Mouse (Mus musculus): ENCODE measurements around the gene Plcl1. TPM values are rescaled to one million over a fixed set of nuclear protein-coding genes. Genes with fewer than 3 reads are reported as not detected.

The Plcl1 gene
- total RNA-seq, 2 experiments from 2014 or later, result 4.6 to 6.2 TPM

DNA sequence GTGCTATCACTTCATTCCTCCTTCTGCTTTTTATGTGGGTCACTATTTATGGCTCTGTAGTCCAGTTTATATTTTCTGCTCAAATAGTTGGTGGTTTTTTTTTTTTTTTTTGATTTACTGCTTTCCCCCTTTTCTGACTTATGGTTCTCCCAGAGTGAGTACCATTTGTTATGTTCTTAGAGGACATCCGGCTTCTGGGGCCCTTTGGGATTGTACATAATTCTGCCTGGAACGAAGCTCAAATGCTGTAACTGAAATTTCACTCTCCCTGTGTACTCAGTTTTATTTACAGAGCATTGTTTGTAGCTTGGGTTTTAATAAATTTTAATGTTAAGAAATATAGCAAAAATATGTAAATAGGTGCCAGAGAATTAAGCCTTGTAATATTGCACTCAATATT is 200.2 kb downstream of the Plcl1 start:
- no peak for DNase-seq (ENCODE audit: low spot score)

- DNase-seq (ENCODE audit: low spot score), result no peak
These were observed 200.7 kb downstream of the Plcl1 start for GRCm38 (mm10) chr1:55606405-55606804.

- peak; percentile 6 for DNase-seq (ENCODE audit: low spot score)
These were observed 207.1 kb downstream of the Plcl1 start for GRCm38 (mm10) chr1:55612759-55613328.

GRCm38 (mm10) chr1:55617857-55618256 is 212.1 kb downstream of the Plcl1 start:
- DNase-seq (ENCODE audit: low spot score), result no peak

DNA sequence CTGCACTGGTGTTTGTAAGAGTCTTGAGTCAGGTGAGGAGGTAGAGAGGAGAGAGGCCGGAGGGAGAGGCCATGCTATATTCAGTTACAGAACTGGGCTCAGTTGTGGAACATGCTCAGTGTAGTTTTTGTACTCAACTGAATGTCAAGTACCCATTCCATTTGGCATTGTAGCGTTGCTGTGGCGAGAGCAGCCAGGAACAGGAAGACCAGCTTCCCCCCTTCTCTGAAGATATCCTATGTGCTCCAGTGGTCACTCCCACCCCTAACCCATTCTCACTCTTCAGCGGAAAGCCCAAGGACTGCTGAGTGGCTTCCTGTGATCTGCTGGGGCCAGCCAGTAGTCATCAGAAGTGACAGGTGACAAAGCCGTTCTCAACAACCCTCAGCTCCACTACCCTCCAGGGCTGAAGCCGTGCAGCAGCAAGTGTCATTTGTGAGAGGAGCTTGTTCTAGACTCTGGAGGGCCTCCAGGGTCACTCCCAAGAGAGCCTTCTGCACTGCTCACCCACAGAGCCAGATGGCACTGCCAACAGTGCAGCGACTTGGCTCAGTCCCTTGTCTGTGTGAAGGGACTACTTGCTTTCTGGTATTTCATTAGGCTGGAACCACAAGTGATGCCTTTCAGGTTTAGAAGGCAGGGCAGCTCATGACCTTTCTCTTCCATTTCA is 213.0 kb downstream of the Plcl1 start:
- DNase-seq (ENCODE audit: low spot score), result peak; percentile 54

GRCm38 (mm10) chr1:55631496-55631895 is 225.8 kb downstream of the Plcl1 start:
- no peak for DNase-seq (ENCODE audit: low spot score)

- no peak for DNase-seq (ENCODE audit: low spot score)
These were observed 226.3 kb downstream of the Plcl1 start for GRCm38 (mm10) chr1:55632024-55632423.

- DNase-seq (ENCODE audit: low spot score), result no peak
These were observed 227.6 kb downstream of the Plcl1 start for GRCm38 (mm10) chr1:55633326-55633725.

DNA sequence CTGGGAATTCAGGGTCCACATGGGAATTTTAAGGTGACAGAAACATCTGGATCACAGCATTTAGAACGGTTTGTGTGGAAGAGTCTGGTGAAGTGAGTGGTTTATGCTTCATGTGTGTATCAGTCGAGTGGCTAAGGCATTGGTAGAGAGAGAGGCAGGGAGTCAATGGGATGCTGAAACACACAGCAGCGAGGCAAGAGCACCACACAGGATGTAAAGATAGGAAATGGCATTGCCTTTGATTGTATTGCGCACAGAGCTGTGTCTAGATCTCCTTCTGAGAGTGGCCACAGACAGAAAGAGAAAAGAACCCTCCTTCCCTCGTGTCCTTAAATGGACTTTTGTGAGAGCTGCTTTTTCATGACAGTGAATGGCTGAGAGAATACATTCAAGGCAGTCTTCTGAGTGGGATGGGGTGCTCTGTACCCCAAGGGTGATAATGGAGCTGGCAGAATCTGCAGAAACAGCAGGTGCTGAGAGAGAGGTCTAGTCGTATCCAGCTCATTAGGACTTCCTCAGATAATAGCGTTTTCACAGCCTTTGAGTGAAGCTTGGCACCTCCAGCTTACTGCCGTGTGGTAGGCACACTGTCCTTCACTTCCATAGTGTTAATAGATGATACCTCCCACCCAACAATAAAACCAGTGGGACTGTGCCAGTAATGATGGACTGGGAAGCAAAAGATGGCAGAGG is 253.9 kb downstream of the Plcl1 start:
- no peak for DNase-seq (ENCODE audit: low spot score)

GRCm38 (mm10) chr1:55661381-55661780 is 255.7 kb downstream of the Plcl1 start:
- DNase-seq (ENCODE audit: low spot score), result no peak

GRCm38 (mm10) chr1:55665137-55665827 is 259.6 kb downstream of the Plcl1 start:
- DNase-seq (ENCODE audit: low spot score), result no peak

- DNase-seq (ENCODE audit: low spot score), result no peak
These were observed 260.3 kb downstream of the Plcl1 start for GRCm38 (mm10) chr1:55665828-55666673.

DNA sequence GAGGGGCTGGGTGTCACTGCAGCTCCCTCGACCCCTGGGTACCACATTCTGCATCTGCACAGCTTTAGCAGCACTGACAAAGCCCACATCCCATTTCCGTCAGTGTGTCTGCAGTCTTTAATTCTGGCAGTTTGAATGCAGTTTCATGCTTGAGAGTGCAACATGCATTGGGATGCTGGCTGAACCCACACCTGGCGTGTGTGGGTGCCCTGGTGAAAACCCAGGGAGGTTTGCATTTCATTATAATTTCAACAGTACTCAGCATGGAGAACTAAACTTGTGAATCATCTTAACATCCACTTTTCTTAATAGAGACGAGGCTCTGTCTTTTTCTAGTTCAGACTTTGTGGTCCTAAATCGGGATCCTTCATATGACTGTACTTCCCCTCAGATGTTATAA is 261.1 kb downstream of the Plcl1 start:
- DNase-seq (ENCODE audit: low spot score), result no peak

DNA sequence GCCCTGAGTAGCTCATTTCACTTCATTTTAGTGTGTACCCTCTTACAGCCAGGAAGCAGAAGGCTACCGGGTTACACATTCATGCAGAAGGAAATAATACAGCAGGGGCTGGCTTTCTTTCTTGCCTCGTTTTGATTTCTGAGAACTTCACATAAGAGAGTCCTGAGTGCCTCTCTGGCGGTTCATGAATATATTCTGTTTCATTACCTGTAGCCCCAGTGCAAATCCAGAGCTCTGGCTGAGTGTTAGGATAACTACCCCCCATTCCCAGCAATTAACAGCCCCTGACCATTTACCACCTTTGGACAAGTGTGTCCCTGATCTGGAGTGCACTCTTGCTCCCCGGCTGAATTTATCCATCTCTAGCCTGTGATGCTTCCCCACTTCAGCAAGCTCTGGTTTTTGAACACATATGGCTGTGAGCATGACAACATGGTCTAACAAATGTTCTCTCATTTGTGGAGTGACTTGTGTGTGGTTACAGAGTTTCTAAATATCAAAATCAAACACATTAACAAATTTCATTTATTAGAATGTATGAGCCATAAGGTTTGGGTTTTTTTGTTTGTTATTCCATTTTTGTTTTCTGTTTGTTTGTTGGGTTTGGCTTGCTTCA is 263.0 kb downstream of the Plcl1 start:
- DNase-seq (ENCODE audit: low spot score), result no peak

- peak; percentile 52 for DNase-seq (ENCODE audit: low spot score)
These were observed 277.0 kb downstream of the Plcl1 start for GRCm38 (mm10) chr1:55682676-55683075.

DNA sequence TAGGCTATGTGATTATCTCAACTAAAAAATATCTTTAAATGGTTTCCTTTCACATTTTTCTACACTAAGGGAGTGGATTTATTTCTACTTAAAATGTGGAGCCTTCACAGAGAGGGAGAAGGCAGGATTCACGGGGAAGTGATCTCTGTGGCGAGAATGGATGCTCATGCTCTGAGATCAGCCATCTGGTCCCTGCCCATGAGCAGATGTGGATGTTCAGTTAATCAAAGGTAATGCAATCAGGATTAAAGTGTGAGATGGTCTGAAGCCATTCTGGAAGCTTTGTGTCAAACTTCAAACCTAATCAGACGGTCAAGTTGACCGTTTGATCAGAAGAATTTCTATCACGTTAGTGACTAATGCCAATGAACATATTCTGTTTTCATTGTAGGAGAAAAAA is 280.5 kb downstream of the Plcl1 start:
- DNase-seq (ENCODE audit: low spot score), result no peak

DNA sequence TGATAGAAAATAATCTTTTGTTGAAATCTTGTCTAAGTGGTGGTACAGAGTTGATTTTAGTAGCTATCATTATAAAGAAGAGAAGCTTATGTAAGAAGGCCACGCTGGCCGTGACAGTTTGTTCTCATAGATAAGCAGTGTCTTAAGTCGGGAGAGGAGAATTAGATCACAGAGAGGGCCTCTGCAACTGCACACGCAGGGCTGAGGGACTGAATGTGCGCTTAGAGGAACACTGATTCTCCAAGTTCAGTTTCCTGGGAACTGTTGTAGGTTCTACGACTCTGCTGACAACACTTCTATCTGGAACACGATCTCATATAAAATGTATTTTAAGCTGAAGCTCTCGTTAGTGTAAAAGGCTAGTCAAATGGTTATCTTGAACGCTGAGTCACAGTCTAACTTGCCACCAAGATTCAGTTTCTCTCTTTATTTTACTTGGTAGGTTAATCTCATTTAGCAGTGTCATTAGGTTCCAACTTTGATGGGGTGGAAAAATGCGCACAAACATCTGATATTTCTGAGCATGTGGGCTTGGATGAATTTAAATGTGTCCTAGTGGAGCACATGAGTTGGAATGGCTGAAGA is 288.0 kb downstream of the Plcl1 start:
- DNase-seq (ENCODE audit: low spot score), result no peak

- no peak for DNase-seq (ENCODE audit: low spot score)
These were observed 290.5 kb downstream of the Plcl1 start for GRCm38 (mm10) chr1:55696206-55696605.

- DNase-seq (ENCODE audit: low spot score), result no peak
These were observed 293.8 kb downstream of the Plcl1 start for GRCm38 (mm10) chr1:55699393-55699970.

GRCm38 (mm10) chr1:55700016-55700415 is 294.3 kb downstream of the Plcl1 start:
- no peak for DNase-seq (ENCODE audit: low spot score)

Measured in gastrocnemius, adult 18-20 months (tissue).